Mouse (Mus musculus) left cerebral cortex, postnatal 36 days (tissue): Measurements from ENCODE around the gene Ccser1. TPM values are rescaled to one million over a fixed set of nuclear protein-coding genes. Genes with fewer than 3 reads are reported as not detected.
"Not testable (repeated sequence)": the region's sequence is repeated elsewhere in the genome, so short reads cannot be mapped to it uniquely, and the experiment has no call there.

ENCODE experiments used
- DNase-seq, 2 experiments: peaks; one replicate each; pipeline ENCODE4 v3.0.0; 2021 to 2022; ENCODE audit warnings: low spot score in 2 of 2, mixed read lengths in 1 of 2
- intact Hi-C: fragments of 180-260 bp; cut with DNase I; formaldehyde crosslinking; loops from one replicate; pipeline ENCODE4 v1.15.1; 2025
- total RNA-seq, 2 experiments: library from RNA; stranded (reverse); gene quantifications; 2 replicates each; pipeline ENCODE4 v1.2.3; 2021

Gene Ccser1
- total RNA-seq, 2 experiments from 2014 or later = 26.3 to 31.8 TPM

DNA sequence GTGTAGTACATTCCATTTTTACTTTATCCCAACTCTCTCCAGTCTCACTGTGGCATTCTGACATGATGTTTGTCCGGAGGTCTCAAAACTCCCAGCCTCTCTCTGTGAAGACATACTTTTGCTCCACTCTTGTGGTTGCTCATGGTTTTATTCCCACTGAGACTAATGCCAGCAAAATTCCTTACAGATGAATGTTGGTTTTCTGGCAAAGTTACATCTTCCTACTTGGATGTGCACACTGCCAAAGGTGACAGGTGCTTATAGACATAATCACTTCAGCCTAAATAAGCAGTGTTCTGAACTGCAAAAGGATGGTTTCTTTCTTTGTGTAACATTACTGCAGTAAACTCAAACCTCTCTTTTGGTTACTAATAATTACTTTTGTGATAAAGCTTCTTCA is 696.2 kb downstream of the Ccser1 start:
- intact Hi-C loops = no loop called here
- DNase-seq = no peak

DNA sequence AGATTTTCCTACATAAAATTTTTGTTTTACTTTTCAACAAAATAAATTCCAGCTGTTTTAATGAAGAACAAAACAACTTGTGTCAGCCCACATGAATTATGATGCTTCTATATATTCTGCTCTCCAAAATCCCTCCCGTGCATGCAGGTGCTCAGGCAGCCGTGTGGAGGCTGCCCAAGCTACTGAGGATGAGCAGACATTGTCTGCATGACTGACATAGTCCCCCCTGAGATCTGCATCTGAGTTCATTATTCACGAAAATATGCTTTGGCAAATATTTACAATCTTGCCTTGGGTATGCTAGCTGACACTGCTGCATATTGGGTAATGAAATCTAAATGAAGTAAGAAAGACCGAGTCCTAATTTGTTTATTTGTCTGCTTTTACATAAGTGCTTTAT is 718.1 kb downstream of the Ccser1 start:
- no peak for DNase-seq
- intact Hi-C loops = no loop called here

DNA sequence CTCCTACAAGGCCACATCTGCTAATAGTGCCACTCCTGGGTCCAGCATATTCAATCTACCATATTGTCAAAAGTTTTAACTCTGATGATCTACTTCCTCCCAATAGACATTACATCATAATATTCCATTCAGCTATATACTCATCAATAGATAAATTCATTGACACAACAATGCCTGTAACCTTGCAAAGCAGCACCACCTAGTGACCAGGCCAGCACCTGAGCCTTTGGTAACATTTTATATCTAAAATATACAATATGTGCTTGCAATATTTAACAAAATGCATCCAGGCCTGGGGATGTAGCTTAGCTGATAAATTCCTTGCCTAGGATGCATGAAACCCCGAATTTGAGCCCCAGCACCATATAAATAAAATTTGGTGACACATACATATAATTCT is 722.6 kb downstream of the Ccser1 start:
- intact Hi-C loops = no loop called here
- no peak for DNase-seq

DNA sequence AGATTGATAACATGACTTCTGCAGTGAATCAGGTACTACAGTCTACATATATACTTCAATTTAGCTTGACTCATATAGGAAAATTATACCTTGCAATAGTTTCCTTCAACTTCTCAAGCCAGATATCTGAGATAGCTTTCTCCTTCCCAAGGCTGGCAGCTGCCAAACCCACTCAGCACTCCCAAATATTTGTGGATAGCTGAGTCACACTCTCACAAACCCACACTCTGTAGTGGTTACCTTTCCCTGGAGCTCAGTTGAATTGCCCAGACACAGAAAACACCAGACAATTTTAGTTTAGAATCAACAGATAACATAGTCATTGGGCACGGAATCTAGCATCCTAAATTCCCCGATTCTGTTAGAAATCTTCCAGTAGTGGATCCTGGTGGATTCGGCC is 732.8 kb downstream of the Ccser1 start:
- intact Hi-C loops = no loop called here
- DNase-seq = no peak

DNA sequence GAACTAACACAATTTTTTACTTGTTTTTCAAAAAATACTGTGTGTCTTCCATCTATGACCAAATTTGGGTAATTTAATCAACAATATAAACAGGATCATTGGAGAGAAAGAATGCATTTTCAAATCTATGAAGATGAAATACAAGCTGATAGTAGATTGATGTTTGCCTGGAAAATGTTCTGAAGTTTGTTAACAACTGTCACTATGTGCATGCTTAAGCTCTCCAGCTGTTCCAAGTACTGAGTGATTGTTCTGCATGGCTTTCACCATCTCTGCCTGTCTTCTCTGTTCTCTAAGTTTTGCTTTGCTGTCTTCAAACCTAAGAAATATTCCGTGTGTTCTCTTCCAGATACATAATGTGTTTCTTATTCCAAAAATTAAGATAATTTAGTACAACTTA is 751.5 kb downstream of the Ccser1 start:
- no peak for DNase-seq
- intact Hi-C loops = no loop called here

DNA sequence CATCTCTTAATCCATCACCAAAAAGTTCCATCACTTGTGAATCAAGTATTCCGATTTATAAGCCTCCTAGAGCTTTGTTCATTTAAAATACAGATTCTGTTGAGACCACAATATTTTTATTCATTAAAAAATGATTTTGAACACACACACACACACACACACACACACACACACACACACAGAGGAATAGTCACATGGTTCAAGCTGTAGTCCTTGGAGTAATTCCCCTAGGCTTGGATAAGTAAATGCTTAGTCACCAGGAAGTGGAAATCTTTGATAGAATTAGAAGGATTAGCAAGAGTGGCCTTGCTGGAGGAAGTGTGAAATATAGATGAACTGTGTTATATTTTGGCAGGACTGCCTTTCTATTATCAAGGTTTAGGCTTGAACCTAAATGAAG is 756.5 kb downstream of the Ccser1 start:
- no peak for DNase-seq
- intact Hi-C loops = no loop called here

DNA sequence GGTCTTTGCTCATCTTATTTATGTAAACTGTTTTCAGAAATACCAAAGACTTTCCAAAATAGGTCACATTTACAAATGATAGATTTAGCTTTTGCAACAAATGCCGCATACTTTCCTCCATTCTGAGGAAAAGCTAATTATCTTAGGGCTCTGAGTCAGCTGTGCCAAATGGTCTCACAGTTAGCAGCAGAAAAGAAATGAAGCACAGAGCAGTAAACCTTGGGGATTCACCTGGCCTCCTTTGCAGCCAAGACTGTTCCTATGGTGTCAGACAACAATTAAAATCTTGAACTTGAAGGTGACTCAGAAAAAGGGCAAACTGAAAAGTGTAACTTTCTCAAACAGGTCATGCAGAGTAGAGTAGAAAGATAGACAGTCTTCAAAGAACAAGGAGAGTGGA is 759.1 kb downstream of the Ccser1 start:
- DNase-seq = no peak
- intact Hi-C loops = no loop called here

DNA sequence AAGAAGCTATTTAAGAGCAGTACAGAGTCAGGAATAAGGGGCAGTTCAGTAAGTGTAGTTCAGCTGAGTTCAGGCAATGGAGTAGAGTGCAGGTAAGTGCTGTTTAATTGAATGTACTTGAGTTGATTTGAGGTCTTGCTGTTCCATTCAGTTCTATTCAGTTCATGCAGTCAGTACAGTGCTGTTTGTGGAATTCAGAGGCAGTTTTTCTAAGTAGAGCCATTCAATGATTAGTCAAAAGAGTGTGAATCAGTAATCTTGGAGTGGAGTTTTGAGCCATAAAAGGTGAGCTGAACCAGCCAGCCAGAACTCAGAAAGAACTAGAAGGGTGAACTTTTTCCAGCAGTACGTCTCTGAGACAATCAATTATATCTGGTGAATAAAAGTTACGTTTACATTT is 773.6 kb downstream of the Ccser1 start:
- no peak for DNase-seq
- intact Hi-C loops = no loop called here

DNA sequence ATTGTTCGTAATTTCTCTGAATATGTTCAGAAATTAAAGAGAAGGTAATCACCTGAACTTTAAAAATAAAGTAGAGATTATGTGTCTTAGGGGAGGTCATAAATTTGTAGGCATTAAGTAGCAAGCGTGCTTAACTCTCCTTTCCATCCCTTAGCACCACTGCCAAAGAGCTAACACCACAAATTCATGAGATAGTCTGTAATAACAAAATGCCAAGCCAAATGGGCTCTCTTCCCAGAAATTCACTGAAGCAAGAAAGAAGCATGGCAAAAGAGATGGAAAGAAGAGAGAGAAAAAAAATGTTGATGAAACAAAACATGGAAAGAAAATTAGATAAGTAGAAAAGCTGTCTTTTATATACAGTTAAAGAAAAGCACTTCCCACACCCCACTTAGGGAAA is 796.8 kb downstream of the Ccser1 start:
- intact Hi-C loops = no loop called here
- DNase-seq = no peak

DNA sequence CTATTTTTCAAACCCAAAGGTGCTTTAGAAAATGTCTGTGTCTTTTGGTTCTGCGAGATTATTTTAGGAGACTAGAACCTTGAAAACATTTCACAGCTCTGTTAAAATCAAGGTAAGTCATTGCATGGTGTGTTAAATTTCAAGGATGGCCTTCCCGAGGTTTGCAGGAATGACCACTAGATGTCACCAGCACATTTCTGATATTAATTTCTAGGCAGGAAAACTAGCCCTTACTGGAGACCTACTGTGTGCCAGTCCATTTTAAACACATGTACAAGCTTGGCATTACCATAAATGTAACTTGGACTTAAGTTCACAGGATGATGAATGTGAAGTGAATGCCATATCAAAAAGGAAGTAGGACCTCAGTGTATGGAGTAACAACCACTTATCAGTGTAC is 798.3 kb downstream of the Ccser1 start:
- DNase-seq = no peak
- intact Hi-C loops = no loop called here

DNA sequence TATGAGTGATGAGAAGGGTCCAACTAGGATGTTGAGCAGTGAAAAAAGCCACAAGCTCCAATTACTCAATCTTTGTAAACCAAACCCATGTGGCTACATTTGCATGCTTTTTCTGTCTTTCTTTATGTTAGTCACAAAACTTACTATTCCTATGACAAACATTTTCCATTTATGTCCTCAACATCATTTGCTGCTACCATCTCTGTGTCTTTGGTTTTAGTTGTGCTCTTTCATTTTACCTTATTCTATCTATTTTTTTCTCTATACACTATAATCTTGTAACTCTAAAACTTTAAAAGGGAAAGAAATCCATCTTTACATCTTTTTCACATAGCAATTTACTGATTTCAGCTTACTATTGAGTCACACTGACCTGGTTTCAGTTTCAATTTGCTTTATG is 834.2 kb downstream of the Ccser1 start:
- intact Hi-C loops = no loop called here

DNA sequence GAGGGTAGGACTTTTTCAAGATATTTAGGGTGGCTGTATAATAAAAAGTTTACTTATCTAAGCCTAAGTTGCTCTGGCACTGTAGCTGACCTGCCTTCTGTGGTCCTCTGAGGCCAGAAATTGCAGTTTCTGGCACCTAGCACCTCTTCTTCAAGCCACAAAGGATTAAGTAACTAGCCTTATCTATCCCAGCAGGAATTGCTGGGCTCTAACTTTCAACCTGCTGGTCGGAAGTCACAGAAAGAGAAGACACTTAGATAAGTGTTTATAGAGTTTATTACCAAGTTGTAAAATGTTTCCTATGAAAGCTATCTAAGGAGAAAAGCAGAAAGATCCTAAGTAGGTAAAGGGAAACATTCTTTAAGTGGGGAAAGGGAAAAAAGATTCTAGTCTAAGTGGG is 864.3 kb downstream of the Ccser1 start:
- no peak for DNase-seq
- intact Hi-C loops = no loop called here

More for the DNA sequence above, 834.2 kb downstream of the Ccser1 start:
- no peak for DNase-seq

DNA sequence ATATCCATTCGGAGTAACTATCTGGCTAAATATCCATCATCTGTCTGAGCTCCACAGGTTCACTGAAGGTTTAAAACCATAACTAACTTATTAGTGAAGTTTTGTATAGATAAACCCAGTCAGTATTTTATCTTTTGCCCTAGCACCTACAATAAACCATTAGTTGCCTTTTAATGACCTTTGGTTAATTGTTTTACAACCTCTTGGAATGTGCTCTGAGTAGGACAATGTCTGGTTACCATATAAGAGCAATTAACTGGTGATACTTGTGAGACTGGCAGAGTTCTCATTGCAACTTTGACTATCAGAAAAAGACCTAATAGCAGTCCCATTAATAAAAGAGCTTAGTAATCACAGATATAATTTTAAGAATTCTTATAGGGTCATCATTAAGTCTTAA is 864.9 kb downstream of the Ccser1 start:
- DNase-seq, intact Hi-C loops: not testable (repeated sequence)

DNA sequence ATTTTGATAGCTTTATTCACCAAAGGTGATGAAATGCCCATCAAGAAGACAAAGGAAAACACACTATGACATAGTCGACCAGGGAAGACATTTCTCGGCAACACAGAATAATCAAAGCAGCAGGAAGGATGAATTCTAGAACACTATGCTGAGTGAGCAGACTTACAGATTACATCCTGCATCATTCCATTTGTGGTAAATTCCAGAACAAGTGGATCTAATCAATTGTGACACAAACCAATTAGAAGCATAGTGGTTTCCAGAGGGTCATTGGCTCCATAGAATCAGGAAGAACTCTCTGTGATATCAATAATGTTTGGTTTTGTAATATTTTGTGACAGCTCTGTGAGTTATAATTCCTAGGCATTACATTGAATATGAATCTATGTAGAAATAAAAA is 875.2 kb downstream of the Ccser1 start:
- intact Hi-C loops = no loop called here
- DNase-seq = no peak

DNA sequence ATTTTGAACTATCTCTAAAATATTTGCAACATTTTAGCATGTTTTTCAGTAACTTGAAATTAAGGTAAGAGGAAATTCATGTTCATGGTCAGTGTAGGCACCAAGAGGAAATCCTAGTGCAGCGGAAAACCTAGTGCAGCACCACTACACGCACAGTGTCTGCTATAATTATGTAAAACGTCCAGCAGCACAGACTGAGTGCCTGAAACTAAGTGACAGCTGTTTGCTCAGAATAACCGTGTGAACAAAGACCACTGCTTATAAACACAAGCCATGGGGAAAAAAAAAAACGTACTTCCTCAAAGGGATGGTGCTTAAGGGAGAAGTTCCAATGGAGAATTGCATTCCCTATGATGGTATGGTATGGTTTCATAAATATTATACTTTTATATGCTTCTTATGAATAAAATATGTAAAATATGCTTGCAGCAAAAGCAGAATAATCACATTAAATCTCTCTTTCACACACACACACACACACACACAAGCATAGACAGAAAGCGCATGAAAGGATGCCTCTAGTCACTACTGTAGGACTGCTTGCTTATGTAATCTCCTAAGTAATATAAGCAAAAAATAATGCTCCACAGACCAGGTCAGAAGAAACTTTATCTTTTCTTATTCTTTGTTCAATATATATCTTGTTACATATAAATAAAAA is 886.4 kb downstream of the Ccser1 start:
- intact Hi-C loops = no loop called here
- DNase-seq = no peak

DNA sequence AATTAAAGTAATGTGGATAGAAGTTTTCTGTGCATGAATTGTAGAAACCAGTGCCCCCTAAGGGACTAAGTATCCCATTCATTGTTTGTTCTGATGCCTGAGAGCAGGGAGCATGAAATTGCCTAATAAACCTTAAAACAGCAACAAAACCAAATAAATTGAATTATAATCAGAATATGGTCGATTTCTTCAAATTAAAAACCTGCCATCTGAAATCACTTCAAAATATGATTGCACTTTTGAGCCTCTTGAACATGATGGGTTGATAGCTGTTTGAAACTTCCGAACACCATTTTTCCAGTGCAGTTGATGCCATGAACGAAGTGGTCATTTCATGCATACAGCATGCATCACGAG is 886.9 kb downstream of the Ccser1 start:
- intact Hi-C loops = no loop called here

DNA sequence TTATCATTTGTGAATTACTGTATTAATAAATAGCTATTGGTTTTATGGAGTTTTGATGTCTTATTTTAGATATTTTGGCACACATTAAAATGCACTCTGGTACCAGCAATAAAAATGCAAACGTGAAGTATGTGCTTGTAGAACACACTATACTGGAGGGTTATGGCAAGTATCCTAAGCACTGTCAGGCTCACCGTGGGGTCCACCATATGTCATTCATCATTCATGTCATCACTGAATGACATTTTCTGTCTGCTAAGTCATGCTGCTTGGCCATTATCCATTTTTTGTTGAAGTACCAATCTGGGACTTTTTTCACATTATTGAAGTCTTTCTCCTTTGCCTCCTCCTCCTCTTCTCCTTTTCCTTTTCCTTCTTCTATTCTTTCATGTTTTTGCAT is 925.3 kb downstream of the Ccser1 start:
- intact Hi-C loops = no loop called here
- DNase-seq = no peak

More for the DNA sequence above, 886.9 kb downstream of the Ccser1 start:
- no peak for DNase-seq

DNA sequence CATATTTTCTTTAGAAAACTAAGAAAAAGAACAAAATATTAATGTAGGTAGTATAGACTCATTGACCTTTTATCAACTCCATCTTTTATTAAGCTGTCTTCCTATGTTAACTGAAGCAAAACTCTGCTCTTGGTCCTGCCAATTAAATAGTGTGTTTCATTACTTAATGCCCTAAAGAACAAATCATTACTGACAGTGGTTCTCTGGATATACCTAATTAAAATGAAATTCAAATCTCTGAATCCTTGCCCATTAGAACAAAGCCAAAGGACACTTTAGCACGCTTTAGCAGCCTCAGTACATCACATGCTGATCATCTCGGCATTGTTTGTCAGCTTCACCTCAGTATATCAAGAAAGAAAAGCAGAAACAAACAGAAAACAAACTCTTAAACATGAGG is 952.4 kb downstream of the Ccser1 start:
- DNase-seq = no peak
- intact Hi-C loops = no loop called here

DNA sequence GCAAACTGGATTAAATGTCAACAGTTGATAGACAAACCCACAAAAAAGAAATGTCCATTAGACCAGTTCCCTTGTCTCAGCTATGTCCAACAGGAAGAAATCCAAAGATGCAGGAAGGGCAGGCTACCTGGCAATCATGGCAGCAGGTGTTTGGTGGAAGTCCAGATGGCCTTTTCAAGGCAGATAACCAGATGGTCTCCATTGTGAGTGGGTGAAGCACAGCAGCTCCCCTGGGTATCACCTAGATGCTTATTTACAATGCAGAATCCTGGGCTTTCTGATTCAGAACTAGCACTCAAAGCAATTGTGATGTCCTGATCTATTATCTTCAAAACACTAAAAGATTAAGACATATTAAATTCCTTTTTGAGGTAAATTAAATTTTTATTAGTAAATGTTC is 980.2 kb downstream of the Ccser1 start:
- DNase-seq = no peak
- intact Hi-C loops = no loop called here

DNA sequence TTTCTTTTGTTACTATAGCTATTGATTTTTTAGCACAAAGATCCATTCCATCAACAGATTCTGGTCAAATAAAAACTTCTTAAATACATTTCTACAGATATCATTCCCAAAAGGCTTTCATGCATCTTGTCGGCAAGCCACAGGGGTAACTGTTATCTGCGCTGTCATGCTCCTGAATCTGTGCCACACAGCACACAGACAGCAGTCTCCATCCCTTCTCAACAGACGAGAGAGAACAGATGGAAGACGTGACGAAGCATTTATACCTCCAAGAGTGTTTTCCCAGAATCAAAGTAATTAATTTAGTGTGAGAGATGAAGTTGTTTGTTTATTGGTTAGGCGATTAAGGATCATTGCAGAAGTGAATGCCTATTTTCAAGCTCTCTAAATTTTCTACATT is 982.5 kb downstream of the Ccser1 start:
- DNase-seq = no peak

DNA sequence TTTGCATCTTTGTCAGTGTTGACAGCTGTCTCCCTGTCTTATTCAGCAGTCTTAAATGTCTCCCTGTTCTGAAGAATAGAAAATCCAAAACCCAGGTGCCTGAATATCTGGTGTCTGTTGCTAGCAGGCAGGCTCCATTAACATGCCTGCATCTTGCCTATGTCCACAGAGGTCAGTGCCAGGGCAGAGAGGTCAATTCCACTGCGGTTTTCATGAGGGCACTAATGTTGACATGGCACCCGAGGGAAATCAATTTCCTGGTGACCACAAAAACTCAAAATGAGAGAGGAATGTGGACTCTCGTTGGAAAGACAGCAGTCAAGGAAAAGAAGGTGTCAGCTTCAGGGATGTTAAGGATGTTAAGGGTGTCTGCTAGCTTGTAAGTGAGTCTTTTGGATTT is 983.7 kb downstream of the Ccser1 start:
- DNase-seq = no peak

More for the DNA sequence above, 982.5 kb downstream of the Ccser1 start:
- intact Hi-C loops = no loop called here

DNA sequence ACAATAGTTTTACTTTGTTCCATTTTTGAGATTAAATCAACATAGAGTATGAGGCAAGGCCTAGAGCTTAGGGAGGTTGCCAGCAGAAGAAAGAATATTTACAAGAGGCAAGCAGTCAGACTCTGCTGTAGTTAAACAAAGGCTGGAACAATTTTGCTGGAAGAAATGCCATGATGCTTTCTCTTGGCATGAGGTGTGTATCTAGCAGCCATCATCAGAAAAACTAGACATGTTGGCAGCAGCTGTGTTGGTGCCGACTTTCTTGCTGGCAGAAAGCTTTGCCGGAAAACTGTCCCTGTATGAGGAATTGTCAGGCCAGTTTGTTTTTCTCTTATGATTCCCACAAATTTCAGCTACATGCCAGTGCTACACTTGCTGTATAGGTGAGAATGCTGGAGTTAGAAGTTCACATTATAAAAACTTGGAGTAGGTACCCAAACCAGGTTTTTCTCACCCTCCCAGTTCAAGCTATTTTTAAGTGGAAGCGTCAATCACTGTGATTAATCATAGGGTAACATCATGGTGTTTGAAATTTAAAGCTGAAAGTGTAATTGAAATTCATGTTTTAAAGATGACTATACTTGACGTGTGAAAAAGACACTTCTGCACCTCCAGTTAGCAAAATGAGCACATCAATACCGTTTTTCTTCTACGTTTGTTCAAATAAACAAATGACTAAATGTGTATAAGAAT is 1016.5 kb downstream of the Ccser1 start:
- peak; percentile 8 to 13 for DNase-seq
- intact Hi-C loops = no loop called here

More for the DNA sequence above, 983.7 kb downstream of the Ccser1 start:
- intact Hi-C loops = no loop called here
